Mouse (Mus musculus): ENCODE data around the gene Fmnl1.

Gene Fmnl1

DNA sequence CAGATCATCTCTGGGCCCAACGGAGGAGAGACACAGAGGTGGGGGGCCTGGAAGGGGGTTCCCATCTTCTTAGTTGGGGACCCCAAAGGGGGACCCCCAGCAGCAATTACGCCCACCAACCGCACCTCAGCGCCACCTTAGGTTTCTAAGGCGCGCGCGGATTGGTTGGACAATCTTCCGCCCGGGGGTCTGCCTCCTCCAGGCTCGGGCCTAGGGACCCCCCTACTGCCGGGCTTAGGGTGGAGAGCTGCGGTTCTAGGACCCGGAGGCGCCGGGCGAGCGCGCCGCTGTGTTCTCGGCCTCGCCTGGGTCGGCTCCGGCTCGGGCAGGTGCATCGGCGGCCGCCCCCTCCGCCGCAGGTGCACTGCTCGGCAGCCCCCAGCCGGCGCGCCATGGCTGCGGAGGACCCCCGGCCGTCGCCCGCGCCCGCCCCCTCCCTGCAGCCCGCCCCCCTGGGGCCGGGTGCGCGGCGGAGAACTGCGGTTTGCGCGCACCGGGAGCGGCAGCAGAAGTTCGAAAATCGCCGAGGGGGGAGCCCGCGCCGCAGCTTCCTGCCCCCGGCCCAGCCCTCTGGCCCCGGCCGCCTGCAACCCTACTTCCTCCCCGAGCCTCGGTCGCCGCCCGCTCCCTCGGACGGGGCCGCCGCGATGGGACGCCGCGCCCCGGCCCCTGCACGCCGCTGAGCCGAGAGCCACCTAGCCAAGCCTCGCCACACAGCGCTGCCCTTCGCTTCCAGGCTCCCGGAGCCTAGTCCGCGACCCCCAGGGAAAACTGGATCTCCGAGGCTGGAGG lies at the start of gene Fmnl1:
Gene Fmnl1 (plus strand): TSS at position 614 of the 792 bp plus-strand sequence.
- DNase-seq (ENCODE audit: low spot score in 2 of 2), result no peak

DNA sequence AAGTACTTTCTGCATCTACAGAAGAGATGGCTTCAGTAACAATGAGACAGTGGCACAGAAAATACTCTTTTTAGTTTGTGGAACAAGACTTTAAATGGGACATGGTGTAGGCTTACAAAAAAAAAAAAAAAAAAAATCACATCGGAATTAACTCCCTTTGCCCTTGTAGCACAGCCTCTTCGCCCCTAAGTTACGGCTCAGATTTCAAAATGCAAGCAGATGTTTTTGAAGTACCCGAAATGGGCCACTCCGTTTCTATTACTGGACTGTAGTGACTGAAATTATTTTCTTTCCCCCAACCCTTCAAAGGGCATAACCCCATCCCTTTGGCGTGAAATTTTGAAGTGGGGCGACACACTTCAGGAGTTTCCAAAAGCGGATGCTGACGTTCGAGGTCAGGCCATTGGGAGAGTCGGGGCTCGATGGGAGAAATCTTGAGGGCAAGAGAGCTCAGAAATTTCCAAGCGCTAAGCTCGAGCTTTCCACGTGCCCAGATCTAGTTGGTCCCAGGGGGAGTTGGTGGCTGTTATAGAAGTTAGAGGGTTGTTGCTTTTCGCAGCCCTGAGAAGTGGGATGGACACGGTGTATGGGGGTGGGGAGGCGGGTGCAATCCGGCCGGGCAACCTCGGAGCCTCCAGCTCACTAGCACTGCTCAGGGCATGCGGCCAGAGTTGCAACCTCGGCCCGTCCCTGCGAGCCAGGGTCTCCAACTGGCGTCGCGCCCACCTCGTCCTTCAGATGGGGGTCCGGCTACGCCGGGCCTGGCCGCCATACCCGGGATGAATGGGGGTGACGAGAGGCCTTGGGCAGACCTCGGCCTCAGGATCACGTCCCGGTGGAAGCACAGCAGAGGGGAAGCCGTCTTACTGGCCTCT lies 39.0 kb upstream of the Fmnl1 start, which contains the start of gene Hexim2:
Gene Hexim2 (plus strand): TSS at position 729 of the 875 bp plus-strand sequence.
- DNase-seq (ENCODE audit: low spot score in 2 of 2), result peak; percentile 54 to 73

DNA sequence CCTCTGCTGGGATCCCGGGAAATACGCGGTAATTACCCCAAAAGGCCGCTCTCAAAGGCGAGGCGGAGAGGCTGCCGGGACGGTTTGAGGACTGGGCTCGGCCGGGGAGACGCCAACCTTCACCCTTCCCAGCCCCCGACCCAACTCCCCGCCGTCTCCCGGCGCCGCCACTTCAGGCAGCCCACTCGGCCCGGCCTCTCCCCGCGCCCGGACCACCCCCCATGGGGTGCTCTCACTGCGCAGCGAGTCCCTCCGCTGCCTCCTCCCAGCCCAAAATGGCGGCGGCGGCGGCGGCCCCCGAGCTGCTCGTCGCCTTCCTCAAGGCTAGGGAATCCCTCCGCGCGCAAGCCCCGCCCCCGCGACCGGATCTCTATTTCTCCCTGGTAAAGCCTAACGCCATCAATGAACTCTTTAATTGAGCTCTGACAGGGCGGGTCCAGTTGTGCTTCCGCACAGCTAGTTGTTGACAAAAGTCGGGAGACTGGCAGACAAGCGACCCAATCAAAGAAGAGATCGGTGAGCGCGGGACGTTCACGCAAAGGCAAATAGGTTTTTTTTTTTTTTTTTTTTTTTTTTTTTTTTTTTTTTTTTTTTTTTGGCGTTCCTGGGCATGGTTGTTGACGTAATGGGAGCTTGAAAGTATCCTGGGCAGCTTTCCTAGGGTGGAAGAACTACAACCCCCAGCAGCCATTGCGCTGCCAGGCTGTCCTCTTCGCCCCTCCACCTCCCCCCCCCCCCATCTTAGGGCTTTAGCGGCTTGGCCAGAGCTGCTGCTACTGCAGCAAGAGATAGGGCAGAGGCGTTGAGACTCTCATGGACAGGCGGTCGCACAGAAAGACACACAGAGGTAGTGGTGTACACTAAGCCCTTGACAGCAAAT lies 38.1 kb upstream of the Fmnl1 start:
- peak; percentile 99 to 100 for DNase-seq (ENCODE audit: low spot score in 2 of 2)

DNA sequence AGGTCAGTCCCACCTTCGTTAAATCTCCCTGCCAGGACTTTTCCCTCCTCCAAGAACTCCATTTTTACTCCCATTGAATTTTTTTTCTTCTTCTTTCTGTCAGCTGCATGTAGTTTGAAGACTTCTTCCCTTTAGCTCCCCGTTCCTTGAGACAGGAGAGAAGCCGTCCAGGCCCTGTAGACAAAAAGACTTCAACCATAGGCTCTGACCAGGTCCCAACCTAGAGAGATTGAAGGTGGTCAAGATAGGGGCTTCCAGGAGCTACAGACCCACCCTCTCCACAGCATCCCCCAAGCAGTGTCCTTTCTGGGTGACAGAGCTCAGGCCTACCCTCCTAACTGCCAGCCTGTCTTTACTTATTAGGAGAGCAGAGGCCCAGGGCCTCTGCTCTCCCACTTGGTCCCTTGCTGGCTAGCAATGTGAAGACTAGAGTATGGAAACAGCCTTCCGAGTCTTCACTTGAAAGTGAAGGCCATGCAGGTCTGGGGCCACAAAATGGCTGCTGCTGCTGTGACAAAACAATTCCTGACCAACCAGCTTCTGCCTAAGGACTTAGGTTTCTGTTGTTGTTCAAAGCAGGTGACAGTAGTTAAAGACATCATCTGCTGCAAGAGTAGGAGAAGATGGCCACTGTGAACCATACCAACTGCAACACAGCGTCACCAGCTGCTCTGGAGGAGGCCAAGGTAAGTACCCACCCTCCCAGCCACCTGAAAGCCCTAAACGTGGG lies 37.3 kb upstream of the Fmnl1 start:
- no peak for DNase-seq (ENCODE audit: low spot score in 2 of 2)

DNA sequence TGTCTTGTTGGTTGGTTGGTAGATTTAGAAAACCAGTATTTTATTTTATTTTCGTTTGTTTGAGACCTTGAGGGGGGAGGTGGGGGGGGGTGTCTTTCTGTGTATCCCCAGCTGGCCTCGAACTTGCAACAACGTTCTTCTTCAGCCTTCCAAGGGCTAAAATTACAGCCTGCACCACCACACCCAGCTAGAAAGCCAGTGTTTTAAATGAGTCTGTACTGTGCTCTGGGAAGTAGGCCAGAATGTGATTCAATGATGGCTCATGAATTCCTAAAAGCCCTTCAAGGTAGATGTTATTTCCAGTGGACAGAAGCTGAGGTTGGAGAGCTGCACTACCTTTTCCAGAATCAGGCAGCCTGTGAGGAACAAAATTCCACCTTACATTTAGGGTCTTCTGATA lies 36.7 kb upstream of the Fmnl1 start:
- no peak for DNase-seq (ENCODE audit: low spot score in 2 of 2)

DNA sequence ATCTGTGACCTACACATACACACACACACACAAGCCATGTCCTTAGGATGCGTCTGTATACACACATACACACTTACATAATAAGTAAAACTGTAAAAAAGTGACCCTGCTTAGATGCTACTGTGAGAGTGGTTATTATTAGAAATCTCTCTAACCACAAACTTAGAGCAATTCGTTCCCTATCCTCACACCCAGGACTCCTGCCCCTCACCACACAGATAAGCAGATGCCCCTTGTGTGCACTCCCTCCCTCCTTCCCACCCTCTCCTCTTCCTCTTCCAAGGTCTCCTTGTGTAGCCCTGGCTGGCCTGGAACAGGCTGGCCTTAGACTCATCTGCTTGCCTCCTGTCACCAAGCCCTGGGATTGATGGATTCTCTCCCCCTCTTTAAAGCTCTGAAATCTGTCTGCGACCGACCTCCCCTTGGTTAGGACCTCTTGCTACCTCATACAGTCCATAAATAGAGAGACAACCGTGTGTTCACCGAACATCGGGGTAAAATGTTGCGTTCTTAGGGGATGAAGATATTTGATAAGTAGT lies 34.8 kb upstream of the Fmnl1 start:
- DNase-seq (ENCODE audit: low spot score in 2 of 2), result no peak

DNA sequence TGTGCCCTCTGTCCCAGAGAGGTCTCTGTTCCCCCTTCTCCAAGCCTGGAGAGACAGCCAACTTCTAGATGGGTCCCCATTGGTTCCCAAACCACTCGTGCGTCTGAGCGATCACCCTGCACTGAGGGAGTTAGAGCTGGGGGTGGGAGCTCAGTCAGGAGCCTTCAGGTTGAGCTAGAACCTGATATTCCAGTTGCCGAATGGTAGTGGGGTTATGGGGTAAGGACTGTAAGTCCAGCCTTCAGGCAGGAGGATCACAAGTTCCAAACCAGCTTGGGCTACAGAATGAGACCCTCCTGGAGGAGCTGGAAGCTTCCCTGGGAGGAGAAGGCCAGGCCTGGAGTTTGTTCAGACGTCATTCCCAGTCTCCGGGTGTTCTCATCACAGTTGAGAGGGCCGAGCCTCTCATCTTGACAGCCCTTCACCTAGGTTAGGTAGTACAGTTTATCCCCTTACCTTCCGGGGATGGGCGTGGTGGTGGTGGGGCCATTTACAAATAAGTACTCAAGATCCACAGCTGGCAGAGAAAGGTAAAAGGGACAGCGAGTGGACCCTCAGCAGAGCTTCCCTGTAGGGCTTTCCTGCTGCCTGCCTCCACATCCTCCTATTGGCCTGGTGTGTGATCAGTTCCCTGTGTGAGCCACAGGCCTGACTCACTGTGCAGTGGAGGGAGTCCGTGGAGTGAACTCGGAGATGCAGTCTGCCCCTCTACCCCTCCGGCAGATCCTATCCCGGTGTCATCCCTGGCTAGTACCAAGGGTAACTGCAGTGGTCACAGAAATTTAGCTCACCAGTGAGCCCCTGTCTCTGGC lies 30.8 kb upstream of the Fmnl1 start:
- DNase-seq (ENCODE audit: low spot score in 2 of 2), result no peak

DNA sequence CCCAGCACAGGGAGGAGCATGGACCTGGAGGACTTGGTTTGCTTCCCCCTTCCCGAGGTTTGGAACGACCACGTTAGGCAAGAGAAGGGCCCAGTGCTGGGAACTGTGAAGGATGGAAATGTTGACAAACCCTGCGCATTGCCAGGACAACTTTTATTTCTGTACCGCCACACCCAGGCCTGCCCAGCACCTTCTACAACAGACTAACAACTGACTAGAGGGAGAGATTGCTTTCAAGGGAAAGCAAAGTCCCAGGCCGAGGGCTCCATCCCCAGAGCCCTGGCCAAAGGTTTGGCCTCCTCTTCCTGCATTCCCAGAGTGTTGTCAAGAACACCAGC lies 30.2 kb upstream of the Fmnl1 start:
- DNase-seq (ENCODE audit: low spot score in 2 of 2), result no peak

DNA sequence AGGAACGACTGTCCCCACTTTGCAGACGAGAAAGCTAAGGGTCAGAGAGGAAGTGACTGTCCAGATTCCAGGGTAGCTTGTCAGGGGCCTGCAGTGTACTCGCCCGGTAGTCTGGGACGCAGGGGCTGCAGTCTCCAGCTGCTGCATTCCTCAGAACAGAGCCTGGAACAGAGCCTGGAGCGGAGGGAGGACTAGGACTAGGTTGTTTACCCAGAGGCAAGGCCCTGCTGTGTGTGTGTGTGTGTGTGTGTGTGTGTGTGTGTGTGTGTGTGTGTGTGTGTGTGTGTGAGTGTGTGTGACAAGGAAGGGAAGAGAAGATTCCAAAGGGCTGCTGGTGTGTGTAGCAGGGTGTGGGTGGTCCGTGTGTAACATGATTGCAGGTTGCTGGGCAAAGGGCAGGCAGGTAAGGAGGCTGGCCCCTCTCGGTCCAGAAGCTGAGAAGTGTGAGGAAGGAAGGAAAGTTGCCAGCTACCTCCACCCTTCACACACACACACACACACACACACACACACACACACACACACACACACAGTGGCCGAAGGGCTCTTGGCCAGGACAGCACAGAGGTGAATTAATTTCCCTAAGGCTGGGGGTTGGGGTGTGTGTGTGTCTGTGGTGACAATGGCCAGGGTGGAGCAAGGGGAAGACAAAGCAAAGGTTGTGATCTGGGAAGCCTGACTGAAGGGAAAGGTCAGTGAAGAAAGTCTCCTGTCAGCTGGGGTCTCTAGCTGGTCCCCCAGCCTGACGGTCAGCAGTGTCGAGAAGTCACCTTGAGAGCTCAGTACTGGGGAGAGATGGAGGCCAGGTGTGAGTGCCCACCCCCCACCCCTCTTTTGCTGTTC lies 29.6 kb upstream of the Fmnl1 start:
- DNase-seq (ENCODE audit: low spot score in 2 of 2), result peak; percentile 78 to 80

DNA sequence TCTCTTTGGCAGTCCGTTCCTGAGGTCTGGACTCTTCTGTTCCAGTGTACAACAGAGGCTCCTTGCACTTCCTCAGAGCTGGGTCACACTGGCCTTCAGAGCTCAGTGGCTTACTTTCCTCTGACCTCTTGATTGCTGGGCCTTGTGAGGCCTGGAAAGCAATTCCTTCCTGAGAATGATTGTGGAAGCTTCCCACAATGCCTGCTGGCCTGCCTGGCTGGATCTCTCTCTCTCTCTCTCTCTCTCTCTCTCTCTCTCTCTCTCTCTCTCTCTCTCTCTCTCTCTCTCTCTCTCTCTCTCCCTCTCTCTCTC lies 29.0 kb upstream of the Fmnl1 start:
- no peak for DNase-seq (ENCODE audit: low spot score in 2 of 2)

DNA sequence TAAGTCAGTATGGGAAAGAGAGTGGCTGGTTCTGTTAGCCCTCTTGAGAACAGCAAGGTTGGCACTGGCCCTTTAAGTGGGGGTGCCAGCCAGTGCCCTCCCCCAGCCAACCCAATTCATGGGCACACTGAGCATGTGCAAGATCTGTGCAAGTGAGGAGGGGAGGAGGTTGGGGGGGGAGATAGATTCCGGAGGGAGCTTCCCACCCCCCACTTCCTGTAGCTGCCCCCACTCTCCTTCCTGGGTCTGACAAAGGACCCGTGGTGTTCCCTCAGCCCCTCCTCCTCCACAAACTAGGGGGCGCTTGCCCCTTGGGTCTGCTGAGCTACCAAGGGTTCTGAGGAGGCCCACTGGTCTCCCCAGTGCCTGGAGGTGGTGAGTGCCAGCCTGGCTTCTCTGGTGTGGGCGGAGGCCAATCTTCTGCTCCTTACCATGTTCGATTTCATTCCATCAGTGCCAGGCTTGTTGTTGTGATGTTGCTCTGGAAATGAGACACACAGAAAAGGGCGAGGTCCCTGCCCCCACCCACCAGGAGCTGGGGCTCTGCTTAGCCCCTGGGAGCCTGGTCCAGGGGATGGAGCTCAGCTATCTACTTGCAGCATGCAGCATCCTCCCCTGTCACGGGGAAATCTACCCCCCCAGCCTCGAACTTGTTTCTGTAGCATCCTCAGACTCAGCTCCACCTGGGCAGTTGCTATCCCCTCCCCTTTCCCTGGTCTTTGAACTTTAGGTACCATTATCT lies 28.3 kb upstream of the Fmnl1 start:
- peak in 1 of 2 experiments; percentile 63 for DNase-seq (ENCODE audit: low spot score in 2 of 2)

DNA sequence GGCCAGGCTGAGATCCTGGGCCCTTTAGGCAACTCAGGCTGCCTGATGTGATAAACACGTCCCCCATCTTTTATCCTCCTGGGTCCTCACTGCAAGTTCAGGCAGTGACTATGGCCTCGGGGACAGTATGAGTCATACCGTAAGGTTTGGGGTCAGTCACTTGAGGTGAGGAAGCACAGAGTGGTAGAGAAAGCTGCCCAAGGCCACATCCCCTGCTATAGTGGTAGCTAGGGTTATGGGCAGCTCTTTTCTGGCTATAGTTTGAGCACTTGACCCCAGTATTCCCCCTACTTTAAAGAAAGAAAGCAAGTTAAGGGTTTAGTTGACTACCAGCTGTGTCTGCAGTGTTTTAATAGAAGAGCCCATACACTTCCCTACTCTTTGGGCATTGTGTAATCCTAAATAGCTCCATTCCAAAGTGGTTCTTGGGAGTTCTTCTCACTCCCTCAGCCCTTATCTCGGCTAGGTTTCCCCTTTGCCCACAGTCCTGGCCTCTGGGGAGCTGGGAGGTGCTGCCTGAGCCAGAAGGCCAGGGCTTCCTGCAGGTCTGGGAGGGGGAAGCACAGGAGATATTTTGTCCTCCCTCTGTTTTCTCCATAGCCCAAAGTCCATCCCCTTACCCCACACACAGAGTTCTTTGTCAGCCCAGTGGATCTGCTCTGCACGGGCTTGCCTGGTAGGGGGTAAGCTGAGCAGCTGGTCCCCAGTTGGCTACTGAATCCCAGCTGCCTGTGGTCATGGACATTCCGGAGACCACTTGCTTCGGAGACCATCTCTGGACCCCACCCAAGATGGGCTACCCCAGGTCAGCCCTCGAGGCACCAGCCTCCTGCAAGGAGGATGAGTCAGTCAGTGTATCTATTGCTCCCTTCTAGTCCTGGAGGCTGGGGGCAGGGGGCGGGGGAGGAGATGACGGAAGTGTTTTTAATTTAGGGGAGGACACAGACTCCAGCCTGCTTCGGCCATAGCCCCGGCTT lies 26.3 kb upstream of the Fmnl1 start:
- no peak for DNase-seq (ENCODE audit: low spot score in 2 of 2)

DNA sequence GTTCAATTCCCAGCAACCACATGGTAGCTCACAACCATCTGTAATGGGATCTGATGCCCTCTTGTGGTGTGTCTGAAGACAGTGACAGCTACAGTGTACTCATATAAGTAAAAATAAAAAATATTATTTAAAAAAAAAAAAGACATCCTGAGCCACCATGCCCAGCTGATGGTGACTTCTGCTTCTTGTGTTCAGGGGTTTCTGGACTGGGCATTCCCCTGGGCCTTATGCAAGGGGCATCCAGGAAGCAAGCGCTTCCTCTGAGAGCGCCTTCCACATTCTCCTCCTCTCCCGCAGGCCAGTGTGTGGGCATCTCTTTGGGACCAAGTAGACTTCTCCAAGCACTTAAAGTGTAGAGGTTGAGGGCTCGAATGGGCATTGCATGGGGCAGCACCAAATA lies 24.5 kb upstream of the Fmnl1 start:
- no peak for DNase-seq (ENCODE audit: low spot score in 2 of 2)

DNA sequence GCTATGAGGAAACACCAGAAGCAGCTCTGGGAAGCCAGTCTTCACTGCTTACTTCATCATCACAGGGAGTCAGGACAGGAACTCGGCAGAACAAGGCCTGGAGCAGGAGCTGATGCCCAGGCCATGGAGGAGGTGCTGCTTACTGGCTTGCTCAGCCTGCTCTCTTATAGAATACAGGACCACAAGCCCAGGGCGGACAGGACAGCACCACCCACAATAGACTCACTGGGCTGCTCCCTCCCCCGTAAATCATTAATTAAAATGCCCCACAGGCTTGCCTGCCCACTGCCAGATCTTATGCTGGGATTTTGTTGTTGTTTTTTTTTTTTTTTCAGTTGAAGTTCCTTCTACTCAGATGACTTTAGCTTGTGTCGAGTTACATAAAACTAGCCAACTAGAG lies 23.1 kb upstream of the Fmnl1 start:
- no peak for DNase-seq (ENCODE audit: low spot score in 2 of 2)

DNA sequence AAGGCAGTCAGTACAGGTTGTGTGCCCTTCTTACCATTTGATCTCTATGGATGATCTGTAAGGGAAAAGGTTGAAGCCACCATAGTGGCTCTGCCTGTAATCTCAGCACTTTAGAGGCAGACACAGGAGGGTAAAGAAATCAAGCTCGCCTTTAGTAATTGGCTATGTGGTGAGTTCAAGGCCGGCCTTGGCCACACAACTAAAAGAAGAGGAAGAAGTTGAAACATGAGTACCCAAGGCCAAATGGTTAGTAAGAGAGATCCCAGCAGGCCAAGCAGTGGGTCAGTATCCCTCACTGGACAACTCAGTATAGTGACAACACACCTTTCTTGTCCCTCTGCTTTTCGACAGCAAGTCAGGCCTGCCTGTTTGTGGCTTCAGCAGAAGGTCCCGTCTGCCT lies 21.1 kb upstream of the Fmnl1 start:
- DNase-seq (ENCODE audit: low spot score in 2 of 2), result no peak

DNA sequence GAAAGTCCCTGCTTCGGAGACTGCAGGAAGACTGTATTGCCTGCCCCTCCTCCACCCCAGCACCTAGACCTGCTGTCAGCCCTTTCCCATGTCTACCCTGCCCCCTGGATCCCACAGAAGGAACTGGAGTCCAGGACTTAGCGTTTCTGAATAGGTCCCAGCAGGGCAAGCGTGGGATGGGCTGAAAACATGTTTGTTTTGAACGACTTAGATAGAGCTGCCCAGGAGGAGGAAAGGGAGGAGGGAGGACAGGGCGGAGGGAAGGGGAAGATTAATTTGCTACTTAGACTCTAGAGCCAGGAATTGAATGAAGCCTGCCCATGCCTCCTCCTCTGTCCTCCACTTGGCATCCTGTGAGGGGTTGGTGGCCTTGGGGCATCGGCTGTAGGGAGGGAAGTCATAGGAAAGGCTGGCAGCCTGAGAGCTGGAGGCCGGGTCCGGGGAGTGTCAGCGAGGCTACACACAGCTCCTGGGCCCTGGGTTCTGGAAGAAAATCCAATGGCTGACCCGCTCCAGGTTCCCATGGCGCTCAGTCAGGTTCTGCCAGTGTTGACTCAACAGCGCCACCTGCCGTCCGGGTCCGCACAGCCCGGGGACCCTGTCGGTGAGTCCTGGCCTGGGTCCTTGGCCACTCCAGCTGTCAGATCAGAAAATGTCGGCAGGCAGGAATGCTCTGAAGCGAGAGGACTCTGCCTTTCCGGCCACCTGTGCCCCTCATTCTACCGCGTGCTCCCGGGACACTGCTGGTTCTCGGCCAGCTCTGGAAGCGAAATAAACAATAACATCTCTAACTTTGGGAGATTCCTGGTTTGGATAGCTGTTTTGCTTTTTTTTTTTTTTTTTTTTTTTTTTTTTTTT lies 12.1 kb upstream of the Fmnl1 start:
- peak; percentile 94 to 98 for DNase-seq (ENCODE audit: low spot score in 2 of 2)

DNA sequence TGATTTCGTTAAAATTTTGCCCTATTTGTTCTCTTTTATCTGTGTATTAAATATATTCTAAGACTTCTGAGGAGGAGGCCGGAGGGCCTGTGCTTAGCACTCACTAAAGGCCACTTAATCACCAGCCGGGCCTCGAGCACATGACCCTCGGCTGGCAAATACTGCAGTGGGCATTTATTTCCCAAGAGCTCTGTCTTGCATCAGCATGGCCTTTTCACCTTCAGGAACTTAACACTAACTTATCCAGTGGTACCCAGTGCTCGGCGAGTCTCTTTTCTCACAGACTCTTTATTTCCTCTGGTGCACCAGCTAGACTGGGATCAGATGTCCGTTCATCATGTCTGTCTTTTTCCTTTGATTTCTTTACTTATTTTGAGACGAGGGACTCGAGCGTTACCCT lies 10.2 kb upstream of the Fmnl1 start:
- DNase-seq (ENCODE audit: low spot score in 2 of 2), result no peak
